Mouse (Mus musculus) adrenal gland, postnatal 14 days (tissue): Measurements from ENCODE around the gene Smpd2. TPM values are rescaled to one million over a fixed set of nuclear protein-coding genes. Genes with fewer than 3 reads are reported as not detected.

Experiments used
- DNase-seq: peaks from one replicate; pipeline ENCODE4 v3.0.0; 2021; ENCODE audit warnings: mixed read lengths
- total RNA-seq: library from RNA; stranded (reverse); gene quantifications from 2 replicates; pipeline ENCODE4 v1.2.3, GENCODE M21; 2021

The Smpd2 gene
- total RNA-seq, 1 experiment from 2014 or later, result 23.5 TPM

DNA sequence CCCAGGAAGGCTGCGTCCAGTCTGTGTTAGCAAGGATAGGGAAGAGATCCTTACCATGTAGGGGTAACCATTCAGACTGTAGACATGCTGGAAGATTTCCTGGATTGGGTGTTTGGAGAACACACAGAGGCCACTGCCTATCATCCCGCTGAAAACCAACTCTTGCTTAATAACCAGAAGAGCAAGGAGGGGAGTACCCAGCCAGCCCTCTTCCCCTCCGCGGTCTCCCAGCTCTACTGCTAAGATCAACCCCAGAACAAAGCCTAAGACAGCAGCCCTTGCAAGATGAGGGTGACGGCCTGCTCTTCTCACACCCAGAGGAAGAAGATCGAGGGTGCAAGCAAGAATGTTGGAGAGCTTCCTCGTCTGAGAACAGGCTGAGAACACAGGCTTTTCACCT is 1.3 kb downstream of the Smpd2 start:
- DNase-seq, result no peak

DNA sequence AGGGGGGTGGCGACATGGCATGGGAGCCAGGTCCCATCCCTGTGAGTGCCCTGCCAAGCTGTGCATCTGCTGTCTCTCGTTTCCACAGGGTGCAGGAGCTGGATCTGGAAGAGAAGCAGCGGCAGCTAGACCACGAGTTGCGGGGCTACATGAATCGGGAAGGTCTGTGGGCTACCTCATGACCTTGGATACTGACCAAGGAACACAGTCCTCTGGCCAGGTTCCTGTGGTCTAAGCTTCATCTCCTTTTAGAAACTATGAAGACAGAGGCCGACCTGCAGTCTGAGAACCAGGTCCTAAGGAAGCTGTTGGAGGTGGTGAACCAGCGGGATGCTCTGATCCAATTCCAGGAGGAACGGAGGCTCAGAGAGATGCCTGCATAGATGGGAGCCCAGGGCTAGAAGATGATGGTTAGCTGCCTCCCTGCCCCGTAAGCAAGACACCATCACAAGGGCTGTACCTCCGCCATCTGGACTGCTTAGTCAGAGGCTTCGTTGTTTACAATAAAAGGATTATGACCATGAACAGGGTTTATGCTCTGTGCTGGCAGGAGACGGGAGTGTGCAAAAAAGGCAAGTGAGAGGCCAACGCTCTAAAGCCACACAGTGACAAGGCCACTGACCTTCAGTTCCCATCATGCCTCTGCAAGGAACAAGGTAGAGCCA is 3.5 kb downstream of the Smpd2 start:
- DNase-seq, result no peak

DNA sequence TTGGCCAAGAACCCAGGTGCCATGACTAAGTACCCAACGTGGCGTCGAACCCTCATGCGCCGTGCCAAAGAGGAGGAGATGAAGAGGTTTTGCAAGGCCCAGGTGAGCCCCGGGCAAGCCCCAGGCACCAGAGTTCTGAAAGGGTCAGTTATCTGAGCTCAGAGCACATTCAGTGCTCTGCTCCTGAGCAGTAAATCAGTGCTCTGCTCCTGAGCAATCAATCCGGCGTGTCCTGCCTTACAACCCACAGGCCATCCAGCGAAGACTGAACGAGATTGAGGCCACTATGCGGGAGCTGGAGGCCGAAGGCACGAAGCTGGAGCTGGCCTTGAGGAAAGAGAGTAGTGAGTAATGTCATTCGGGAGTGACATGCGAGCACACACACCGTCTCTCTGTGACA is 4.4 kb downstream of the Smpd2 start:
- DNase-seq, result peak; percentile 42

DNA sequence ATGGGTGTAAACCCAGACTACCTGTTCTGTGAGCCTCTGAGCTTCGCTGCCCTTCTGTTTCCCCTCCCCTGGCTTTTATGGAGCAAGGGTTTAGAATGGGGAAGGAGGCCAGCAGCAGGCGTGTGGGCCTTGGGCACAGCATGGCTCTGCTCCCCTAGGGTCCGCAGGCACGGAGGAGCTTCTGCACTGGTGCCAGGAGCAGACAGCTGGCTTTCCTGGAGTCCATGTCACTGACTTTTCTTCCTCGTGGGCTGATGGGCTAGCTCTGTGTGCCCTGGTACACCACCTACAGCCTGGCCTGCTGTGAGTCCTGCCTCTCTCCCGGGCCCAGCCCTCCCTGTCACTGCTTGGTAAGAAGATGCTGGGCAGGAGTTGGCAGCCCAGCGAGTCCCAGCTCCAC is 7.7 kb downstream of the Smpd2 start:
- no peak for DNase-seq

DNA sequence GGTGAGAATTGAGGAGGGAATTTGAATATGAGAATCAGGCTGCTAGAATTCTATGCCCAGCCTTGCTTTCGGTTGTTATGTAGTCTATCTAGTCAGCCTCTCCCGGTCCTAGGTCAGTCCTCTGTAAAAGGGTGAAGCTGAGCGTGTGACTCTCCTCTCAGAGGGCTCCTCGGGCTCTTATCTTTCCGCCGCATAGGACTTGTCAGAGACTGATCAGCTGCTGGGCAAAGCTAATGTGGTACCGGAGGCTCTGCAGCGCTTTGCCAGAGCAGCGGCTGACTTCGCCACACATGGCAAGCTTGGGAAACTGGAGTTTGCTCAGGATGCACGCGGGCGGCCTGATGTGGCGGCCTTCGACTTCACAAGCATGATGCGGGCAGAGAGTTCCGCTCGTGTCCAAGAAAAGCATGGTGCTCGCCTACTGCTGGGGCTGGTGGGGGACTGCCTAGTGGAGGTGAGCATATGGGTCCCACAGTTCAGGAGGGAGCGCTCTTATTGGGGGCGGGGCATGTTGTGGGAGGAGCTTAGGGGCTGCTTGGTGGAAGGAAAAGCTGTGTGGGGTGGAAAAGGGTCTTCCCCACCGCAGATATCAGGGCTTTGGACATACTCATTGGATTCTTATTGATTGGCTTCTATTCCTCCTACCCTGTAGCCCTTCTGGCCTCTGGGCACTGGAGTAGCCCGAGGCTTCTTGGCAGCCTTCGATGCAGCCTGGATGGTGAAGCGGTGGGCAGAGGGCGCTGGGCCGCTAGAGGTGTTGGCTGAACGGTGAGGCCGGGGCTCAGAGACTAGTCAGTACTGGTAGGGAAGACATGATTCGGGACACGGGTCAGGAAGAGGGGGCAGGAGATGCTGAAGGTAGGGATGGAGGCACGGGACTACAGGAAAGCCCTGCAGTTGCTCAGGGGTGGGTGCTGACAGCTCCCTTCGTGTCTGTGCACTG is 9.0 kb downstream of the Smpd2 start:
- no peak for DNase-seq

DNA sequence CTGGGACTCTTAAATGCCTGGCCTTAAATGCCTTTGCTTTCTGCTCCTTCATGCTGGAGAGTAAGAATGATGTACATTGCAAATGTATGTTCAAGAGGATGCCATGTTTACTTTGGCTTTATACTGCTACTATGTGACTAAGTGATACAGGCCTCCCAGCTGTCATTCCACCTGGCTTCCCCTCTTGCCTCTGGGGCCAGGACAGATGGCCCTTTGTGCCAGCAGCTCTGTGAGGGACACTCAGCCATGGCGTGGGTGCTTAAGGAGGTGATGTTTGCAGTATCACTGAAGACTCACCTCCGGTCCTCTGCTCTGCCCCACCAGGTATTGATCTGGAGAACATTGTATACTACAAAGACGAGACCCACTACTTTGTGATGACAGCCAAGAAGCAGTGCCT is 10.2 kb downstream of the Smpd2 start:
- no peak for DNase-seq

DNA sequence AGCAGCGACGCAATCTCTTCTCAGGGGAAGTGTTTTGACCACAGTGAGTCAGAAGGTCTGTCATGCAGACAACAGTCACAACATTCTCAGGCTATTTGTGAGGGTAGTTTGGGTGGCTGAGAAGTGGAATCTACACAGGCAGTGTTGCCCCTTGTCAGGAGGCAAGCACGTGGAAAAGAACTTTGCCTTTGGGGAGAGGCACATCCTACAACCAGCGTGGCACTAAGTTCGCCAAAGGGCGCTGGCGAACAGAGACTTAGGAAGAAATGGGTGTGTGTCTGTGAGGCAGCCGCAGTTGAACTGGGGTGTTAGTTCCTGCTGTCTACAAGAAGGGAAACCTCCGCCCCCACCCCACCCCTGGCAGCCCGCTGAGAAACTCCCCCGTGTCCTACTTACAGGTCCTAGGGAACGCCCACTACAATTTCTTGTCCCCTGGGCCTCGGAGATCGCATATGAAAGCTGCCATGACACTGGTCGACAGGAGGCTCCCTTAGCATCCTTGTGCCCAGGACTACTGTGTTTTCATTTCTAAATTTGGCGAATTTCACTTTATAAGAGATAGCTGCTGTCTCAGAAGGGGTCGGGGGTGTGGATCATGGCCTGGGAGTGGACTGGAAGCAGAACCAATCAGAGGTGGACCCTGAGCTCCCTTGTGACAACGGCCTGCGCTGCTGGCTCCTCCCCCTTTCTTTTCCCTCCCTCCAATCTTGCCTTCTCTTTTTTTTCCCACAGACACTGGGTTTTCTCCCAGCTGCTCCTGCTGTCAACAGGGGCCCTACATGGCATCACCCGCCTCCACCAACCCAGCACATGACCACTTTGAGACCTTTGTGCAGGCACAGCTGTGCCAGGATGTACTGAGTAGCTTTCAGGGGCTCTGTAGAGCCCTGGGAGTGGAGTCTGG is 12.6 kb downstream of the Smpd2 start:
- peak; percentile 59 for DNase-seq

DNA sequence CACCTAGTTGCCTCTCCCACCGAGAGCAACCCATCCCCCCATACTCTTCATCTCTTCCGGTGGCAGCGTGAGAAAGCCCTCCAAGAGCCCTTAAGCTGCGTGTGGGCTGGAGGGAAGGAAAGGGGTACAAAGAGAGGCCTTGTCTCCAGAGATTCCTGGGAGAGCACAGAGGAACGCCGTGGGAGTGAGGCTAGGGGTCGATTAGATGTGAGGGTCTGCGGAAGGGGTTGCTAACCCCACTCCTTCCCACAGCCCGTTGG is 13.2 kb downstream of the Smpd2 start:
- no peak for DNase-seq

DNA sequence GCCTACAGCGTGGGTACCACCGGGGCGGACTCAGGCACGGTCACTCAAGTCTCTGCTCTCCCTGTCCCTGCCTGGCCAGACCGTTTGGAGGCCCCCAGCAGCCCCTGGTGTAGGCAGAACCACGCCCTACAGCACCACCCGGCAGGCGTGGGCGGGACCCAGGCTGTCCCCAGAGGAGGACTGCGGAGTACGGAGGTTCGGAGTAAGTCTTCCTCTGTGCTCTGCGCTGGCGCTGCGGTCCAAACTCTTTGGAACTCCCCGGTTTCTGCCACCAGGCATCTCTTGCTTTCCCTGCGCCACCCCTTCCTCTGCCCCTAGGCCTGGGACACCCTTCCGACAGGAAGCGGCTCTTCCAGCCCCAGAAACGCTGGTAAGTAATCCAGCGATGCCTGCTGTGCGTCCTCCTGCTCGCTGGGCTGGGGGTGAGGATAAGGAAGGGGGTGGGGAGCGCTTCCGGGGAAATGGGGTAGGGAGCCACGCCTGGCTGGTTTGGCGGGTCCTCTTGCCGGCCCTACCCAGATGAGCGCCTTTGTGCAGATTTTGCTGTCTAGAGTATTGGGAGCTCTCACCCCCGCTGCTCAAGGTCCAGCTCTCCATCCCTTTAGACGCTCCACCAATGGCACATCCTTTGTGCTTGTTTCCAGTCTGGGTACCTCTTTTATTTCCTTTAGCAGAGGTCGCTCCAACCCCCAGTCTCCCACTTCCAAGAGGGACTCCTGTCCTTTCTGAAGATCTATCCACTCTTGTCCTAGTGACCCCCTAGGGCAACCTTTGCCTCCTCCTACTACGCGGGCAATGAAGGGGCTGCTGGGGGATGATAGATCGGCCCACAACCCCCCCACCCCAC is 13.8 kb downstream of the Smpd2 start, which contains the start of gene Mical1:
Gene Mical1 (plus strand): TSS at position 144 of the 847 bp plus-strand sequence.
- DNase-seq, result peak; percentile 72

DNA sequence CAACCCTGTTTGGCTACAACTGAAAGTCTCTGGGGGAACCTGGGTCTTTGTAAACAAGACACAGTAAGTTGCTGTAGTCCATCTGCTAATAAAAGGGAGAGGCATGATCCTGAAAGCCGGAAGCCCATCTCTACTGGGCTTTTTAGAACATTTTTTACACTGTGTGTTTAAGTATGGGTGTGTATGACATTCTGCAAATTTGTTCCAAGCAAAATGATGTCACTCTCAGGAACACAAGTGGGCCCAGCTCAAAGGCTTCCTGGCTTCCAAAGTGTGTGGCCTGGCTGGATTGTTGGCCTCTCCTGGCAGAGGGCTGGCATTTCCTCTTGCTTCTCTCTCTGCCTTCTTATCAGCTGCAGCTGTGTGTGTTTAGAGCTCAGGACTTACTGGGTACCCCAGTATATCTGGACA is 15.2 kb downstream of the Smpd2 start:
- no peak for DNase-seq

DNA sequence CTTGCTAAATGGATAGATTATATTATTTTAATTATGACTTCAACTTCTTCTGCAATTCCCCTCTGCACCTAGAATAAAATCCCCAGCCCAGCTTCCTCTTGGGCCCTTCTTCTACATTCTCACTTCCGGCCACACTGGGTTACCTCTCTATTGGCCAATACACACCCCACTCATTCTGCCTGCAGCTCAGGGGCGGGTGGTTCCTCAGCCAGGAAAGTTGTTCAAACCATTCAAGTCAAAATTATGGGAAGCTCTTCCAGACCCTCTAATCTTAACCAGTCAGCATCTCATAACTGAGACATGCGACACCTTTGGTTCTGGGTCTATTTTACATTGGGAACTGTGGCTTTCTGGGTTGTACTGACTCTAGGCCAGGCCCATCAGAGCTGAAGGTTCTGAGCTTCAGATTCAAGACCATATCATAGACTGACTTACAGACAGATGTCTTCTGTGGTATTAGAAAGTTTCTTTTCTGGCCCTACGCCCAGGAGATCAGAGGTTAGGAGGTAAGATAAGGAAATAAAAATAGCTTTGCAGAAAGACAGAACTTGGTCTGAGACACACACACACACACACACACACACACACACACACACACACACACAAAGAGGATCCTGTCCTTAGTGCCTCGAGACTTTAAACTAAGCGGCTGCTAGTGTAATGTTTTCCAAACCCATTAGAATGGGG is 16.2 kb downstream of the Smpd2 start:
- DNase-seq, result peak; percentile 71

DNA sequence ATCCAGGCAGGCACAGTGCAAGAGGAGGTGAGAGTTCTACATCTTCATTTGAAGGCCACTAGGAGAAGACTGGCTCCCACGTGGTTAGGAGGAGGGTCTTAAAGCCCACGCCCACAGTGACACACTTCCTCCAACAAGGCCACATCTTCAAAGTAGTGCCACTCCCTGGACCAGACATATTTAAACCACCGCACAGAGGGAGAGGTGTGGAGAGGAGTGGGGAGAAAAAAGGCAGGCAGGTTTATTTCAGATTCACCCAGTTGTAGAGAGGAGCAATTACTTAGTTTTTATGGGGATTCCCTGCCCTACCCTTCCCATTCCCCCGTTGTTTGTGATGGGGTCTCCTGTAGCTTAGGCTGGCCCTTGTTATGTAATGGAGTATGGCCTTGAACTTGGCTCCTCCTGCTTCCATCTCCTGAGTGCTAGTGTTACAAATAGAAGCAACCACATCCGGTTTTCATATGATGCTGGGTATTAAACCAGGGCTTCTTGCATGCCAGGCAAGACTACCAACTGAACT is 17.1 kb downstream of the Smpd2 start:
- DNase-seq, result no peak

DNA sequence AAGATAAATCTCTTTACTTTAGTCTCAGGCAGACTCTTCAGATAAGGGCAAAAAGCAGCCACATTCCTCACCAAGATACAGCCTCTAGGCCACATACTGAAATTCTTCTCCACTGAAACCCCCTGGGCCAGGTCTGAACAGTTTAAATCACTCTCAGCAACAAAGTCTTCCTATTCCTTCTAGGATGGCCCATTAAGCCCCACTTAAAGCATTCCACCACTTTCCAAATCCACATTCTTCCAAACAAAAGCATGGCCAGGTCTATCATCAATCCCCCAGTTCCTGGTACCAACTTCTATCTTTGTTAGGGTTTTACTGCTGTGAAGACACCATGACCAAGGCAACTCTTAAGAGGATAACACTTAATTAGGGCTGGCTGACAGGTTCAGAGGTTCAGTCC is 17.6 kb downstream of the Smpd2 start:
- no peak for DNase-seq

DNA sequence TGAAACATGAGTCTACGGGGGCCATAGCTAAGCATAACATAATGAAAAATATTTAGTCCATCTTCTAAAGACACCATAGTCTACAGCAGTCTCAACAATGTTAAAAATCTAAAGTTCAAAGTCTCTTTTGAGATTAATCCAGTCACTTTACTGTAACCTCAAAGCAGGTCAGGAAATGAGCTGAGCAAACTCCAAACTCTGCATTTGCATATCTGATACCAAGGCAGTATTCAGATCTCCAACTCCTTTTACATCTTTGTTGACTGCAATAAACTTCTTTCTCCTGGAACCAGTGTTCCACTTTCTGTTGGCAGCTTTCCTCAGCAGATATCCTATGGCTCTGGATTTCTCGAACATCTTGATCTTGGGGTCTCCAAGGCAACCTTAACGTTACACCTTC is 19.5 kb downstream of the Smpd2 start:
- DNase-seq, result no peak

DNA sequence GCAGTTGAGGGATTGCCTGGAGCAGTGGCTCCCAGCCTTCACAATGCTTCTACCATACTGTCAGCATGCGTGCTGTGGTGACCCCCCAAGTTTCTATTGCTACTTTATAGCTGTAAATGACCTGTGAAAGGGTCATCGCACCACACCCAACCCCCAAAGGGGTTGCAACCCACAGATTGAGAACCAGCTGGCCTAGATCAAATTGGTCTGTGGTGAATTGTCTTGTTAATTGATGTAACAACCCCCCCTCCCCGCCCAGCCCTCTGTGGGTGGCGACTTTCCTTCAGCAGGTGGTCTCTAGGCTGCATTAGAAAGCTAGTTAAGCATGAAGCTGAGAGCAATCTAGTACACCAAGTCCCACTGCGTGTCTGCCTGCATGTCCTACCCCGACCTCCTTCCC is 22.8 kb downstream of the Smpd2 start:
- DNase-seq, result no peak

DNA sequence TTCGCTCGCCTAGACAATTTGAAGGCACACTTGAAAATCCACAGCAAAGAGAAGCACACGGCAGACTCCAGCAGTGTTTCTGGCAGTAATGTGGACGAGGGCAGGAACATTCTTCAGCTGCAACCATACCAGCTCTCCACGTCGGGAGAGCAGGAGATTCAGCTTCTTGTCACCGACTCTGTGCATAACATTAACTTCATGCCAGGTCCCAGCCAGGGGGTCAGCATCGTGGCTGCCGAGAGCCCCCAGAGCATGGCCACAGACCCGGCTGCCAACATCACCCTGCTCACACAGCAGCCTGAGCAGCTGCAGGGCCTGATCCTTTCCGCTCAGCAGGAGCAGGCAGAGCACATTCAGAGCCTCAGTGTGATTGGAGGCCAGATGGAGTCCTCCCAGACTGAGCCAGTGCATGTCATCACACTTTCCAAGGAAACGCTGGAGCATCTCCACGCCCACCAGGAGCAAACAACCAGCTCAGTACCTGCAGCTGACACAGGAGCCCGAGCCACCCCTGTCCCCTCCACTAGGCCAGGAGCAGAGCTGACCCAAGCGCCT is 25.7 kb downstream of the Smpd2 start:
- no peak for DNase-seq

DNA sequence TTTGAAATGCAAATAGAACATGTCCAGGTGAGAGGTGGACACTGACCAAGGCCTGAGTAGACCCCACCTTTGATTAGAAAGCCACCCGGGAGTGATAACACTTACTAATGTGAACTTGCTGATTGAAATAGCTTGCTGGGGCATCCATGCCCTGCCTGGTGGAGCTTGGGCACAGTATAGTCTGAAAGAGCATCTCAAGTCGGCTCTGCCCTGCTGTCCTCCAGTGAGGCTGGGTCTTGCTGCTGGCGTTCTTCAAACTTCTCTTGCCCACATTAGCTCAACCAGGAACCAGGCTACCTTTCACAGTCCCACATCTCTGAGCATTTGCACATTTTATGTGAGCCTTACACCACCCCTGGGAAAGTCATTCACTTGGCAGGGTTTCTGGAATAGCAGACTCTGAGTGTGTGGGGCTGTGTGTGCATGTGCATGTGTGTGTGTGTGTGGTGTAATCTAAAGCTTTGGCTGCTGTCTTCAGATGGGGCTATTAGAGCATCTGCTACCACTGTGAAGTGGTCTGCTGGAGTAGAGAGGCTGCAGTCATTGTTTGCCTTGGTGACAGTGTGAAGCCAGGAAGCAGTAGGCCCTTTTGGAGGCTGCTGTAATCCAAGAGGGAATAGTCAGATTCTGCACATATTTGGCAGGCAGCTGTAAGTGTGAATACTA is 29.0 kb downstream of the Smpd2 start:
- DNase-seq, result no peak

DNA sequence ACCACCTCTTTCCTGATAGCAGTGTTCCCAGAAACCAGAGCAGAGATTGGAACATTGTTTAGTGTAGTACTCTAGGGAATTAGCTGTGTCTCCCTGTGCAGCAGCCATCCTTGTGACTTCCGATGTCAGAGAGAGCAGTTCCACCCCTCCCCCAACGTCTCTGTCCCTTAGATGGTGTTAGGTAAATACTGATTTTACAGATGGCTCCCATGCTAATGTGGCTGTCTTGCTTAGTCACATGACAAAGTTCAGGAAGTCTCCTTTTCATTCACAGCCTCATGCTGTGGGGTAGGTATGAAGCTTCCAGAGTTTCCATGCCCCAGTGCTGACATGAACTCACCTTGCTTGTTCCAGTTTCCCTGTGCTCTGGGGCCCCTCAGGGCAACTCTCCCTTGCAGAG is 29.7 kb downstream of the Smpd2 start:
- DNase-seq, result no peak

DNA sequence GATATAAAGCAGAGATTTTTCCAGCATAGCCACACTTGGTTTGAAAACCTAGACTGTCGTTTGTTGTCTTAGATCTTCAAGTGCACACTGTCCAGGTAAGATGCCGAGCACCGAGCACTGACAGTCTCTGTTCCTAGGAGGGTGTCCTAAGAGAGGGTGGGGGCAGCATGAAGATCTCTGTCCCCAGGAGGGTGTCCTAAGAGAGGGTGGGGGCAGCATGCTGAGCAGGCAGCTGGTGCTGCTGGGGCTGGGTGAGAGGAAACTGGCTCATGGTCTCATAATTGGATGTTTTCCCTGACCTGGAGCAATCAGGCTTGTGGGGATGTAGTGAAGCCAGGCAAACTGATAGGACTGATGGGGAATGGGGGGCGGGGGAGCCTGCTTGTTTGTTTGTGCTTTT is 30.2 kb downstream of the Smpd2 start:
- no peak for DNase-seq

DNA sequence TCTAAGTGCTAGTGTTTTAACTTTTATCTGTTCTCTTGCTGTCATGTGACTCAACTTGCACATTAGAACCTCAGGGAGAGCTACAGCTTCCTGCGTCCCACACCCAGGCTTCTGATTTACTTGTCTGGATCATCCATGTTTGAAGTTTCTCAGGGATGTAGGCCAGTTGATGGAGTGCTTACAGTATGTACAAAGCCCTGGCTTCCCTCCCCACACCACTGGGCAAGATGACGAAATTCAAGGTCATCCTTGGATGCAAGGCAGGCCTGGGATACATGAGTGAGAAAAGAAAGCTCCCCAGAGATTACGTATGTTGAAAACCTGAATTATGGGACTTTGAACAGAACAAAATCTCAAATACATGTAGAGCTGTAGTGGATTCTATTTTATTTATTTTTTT is 37.4 kb downstream of the Smpd2 start:
- DNase-seq, result peak; percentile 52
